Mouse (Mus musculus) left cerebral cortex, postnatal 4 days (tissue): ENCODE measurements around the gene Mrps12. TPM values are rescaled to one million over a fixed set of nuclear protein-coding genes. Genes with fewer than 3 reads are reported as not detected.
"Not testable (repeated sequence)": the region's sequence is repeated elsewhere in the genome, so short reads cannot be mapped to it uniquely, and the experiment has no call there.

Experiments used
- DNase-seq: peaks from one replicate; pipeline ENCODE4 v3.0.0-alpha.2; 2022
- intact Hi-C: fragments of 180-260 bp; cut with DNase I; formaldehyde crosslinking; loops from one replicate; pipeline ENCODE4 v1.15.1; 2025
- total RNA-seq, 2 experiments: library from RNA; stranded (reverse); gene quantifications; 2 replicates each; pipeline ENCODE4 v1.2.3; 2021

Mrps12 gene
- total RNA-seq, 2 experiments from 2014 or later: 41.1 to 41.6 TPM

DNA sequence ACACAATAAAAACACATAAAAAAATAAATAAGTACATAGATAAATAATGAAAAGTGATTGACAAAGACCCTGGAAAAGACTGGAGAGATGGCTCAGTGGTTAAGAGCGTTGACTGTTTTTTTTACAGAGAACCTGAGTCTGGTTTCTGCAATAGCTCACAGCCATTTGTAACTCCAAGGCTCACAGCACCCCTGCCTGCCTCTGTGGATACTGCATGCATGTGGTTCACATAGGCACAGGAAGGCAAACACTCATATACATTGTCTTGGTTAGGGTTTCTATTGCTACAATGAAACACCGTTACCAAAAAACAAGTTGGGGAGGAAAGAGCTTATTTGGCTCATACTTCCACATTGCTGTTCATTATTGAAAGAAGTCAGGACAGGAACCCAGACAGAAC is 26.0 kb downstream of the Mrps12 start:
- DNase-seq: no peak
- intact Hi-C loops: loop anchor here (5.0 kb wide), 1 partner anchor 268 kb away; no protein-coding TSS in a partner anchor

- intact Hi-C loops: loop anchor here (5.0 kb wide), 1 partner anchor 267 kb away; no protein-coding TSS in a partner anchor
- no peak for DNase-seq
Measured at GRCm38 (mm10) chr7:28714667-28715066, 27.0 kb downstream of the Mrps12 start.

DNA sequence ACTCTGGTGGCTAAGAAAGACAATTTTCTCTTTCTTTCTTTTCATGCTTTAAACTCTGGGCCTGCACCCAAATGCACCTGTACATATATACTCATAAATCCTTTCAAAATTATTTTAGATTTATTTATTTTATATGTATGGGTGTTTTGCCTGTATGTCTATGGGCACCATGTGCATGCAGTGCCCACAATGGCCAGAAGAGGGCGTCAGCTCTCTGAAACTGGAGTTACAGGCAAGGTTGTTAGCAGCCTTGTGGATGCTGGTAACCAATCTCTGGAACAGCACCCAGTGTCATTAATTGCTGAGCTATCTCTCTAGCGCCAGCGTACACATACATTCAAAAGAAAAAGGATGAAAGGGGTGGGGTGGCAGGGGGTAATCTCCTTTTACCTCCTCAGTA is 30.7 kb downstream of the Mrps12 start:
- DNase-seq: no peak
- intact Hi-C loops: no loop called here

GRCm38 (mm10) chr7:28709454-28709853 is 32.2 kb downstream of the Mrps12 start:
- no peak for DNase-seq
- intact Hi-C loops: no loop called here

DNA sequence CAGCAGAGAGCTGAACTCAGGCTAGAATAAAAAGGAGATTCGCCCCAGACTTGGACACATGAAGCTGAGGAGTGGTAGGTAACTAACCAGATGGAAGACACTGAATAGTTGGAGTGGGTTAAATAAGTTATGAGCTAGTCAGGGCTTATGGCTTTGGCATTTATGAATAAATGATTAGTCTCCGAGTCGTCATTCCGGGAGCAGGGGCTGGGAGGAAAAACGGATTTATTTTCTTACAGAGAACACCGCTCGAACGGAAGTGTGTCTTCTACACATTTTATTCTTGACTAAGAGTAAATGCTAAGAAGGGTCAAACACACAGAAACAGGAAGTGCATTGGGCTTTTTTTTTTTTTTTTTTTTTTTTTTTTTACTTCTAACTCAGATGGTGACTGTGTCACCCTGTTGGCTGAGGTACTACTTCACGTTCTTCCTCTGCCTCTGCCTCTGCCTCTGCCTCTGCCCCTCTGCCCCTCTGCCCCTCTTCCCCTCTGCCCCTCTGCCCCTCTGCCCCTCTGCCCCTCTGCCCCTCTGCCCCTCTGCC is 38.9 kb downstream of the Mrps12 start:
- no peak for DNase-seq
- intact Hi-C loops: no loop called here

DNA sequence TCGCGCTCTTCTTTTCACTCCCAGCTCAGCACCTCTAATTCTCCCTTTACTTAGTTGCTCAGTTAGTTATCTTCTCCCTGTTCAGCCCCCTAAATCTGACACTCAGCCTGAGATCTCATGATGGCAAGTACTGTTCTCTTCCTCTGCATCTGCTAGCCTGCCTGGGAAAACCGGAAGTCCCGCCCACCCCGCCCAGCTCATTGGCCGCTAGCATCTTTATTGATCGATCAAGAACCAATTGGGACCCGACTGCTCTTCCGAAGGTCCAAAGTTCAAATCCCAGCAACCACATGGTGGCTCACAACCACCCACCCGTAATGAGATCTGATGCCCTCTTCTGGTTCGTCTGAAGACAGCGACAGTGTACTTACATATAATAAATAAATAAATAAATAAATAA is 40.3 kb downstream of the Mrps12 start:
- intact Hi-C loops, DNase-seq: not testable (repeated sequence)

- DNase-seq: no peak
- intact Hi-C loops: no loop called here
Measured at GRCm38 (mm10) chr7:28700269-28700668, 41.4 kb downstream of the Mrps12 start.

DNA sequence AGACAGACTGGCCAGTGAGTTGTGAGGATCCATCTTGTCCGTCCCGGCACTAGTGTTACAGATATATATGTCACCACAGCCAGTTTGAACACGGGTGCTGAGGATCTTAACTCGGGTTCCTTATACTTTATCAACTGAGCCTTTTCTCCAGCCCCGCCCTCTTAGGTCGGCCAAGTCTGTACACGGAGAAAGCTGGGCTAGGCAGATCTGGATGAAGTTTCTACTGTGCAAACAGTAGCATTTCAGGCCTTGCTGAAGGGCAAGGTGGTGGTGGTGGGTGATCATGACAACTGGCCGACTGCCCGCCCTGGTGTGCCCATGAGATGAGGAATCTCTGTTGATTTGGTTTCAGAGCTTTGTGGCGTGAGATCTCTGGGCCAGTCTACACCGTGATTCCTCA is 44.3 kb downstream of the Mrps12 start:
- DNase-seq: no peak
- intact Hi-C loops: no loop called here

- intact Hi-C loops: no loop called here
Measured at GRCm38 (mm10) chr7:28694966-28695511, 46.6 kb downstream of the Mrps12 start.

GRCm38 (mm10) chr7:28694423-28694822 is 47.2 kb downstream of the Mrps12 start:
- no peak for DNase-seq
- intact Hi-C loops: no loop called here

More at GRCm38 (mm10) chr7:28694966-28695511, 46.6 kb downstream of the Mrps12 start:
- no peak for DNase-seq

GRCm38 (mm10) chr7:28693321-28693966 is 48.2 kb downstream of the Mrps12 start:
- intact Hi-C loops: no loop called here
- DNase-seq: peak; percentile 68

GRCm38 (mm10) chr7:28692545-28693320 is 48.9 kb downstream of the Mrps12 start, which contains the start of gene Fbxo27:
Fbxo27 (plus strand) TSS chr7:28692849.
- intact Hi-C loops: no loop called here
- DNase-seq: peak; percentile 39

DNA sequence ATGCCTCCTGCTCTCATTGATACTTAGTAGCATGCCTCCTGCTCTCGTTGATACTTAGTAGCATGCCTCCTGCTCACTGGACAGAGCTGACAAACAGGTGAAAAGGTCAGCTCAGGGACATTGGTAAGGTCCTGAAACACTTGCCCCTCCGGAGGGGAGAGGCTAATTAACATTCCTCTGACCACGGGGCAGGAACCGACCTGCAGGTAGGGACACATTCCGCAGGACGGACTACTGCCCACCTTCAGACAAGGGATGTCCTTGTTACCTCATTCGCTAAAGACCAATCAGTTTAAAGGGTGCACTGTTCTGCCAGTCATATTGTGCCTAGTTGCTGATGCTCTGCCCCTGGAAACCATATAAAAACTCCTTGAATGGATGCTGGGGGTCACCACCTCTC is 50.5 kb downstream of the Mrps12 start:
- DNase-seq: no peak
- intact Hi-C loops: no loop called here

Other genes with a start within 250 kb of the Mrps12 start
- gene Ifnl2, start 231.4 kb downstream of the Mrps12 start, total RNA-seq: not detected
- not detected for gene Ifnl3, start 219.0 kb downstream of the Mrps12 start, total RNA-seq
- not detected for gene Sycn, start 200.9 kb downstream of the Mrps12 start, total RNA-seq
- not detected for gene Nccrp1, start 194.6 kb downstream of the Mrps12 start, total RNA-seq
- gene Samd4b, start 143.7 kb downstream of the Mrps12 start, total RNA-seq: 10 to 100 TPM; 67.9 to 70.0 TPM
- 10 to 100 TPM; 11.6 to 11.9 TPM for gene Pak4, start 143.6 kb downstream of the Mrps12 start, total RNA-seq
- gene Acp7, start 110.5 kb downstream of the Mrps12 start, total RNA-seq: under 1 TPM; 0.18 to 0.89 TPM
- 10 to 100 TPM; 20.1 to 22.8 TPM for gene Fbxo27, start 49.0 kb downstream of the Mrps12 start, total RNA-seq
- 1 to 10 TPM; 2.9 to 3.7 TPM for gene Fbxo17, start 25.0 kb downstream of the Mrps12 start, total RNA-seq
- 10 to 100 TPM; 11.9 to 13.3 TPM for gene Sars2, start 172 bp upstream of the Mrps12 start, total RNA-seq
- under 1 TPM in 1 of 2 experiments, not detected in 1; 0.68 TPM for gene Ccer2, start 14.4 kb upstream of the Mrps12 start, total RNA-seq
- 10 to 100 TPM; 91.5 to 99.9 TPM for gene Sirt2, start 24.9 kb upstream of the Mrps12 start, total RNA-seq
- 10 to 100 TPM; 35.3 to 35.6 TPM for gene Nfkbib, start 25.7 kb upstream of the Mrps12 start, total RNA-seq
- gene Rinl, start 47.1 kb upstream of the Mrps12 start, total RNA-seq: 1 to 10 TPM; 1.5 to 1.6 TPM
- 100 to 1,000 TPM; 572 to 576 TPM for gene Hnrnpl, start 66.7 kb upstream of the Mrps12 start, total RNA-seq
- gene Ech1, start 83.4 kb upstream of the Mrps12 start, total RNA-seq: 10 to 100 TPM; 45.3 to 45.9 TPM
- gene Lgals4, start 92.0 kb upstream of the Mrps12 start, total RNA-seq: 1 to 10 TPM; 3.6 to 4.6 TPM
- gene Lgals7, start 122.0 kb upstream of the Mrps12 start, total RNA-seq: 1 to 10 TPM; 2.3 to 3.7 TPM
- under 1 TPM; 0.18 to 0.52 TPM for gene Capn12, start 139.6 kb upstream of the Mrps12 start, total RNA-seq
- gene Actn4, start 220.5 kb upstream of the Mrps12 start, total RNA-seq: 100 to 1,000 TPM; 129 to 134 TPM
- gene Eif3k, start 240.0 kb upstream of the Mrps12 start, total RNA-seq: 100 to 1,000 TPM; 212 to 213 TPM
- 10 to 100 TPM; 12.9 to 14.7 TPM for gene Map4k1, start 240.2 kb upstream of the Mrps12 start, total RNA-seq